Mouse (Mus musculus) heart, embryonic 12.5 days (tissue): Measurements from ENCODE around the gene Taar2. TPM values are rescaled to one million over a fixed set of nuclear protein-coding genes. Genes with fewer than 3 reads are reported as not detected.

ENCODE experiments used
- ATAC-seq: fragments of 200-750 bp; cut with Nextera tagmentation; 2 replicates; pipeline ENCODE4 v1.8.0; 2017; ENCODE audit warnings: moderate TSS enrichment, moderate library complexity; ENCODE audit not compliant: insufficient number of reproducible peaks, low FRiP score
- H3K27ac ChIP-seq: fragments of 300-500 bp; sonication (generic); 2 replicates; pipeline ENCODE4 v1.5.1; 2016; ENCODE audit warnings: mild to moderate bottlenecking, moderate library complexity; ENCODE audit not compliant: poor library complexity, severe bottlenecking
- H3K27me3 ChIP-seq: fragments of 300-500 bp; sonication (generic); replicated peaks from 2 replicates; pipeline ENCODE4 v1.6.1; 2016; ENCODE audit warnings: mild to moderate bottlenecking, moderate library complexity
- H3K36me3 ChIP-seq: fragments of 300-500 bp; sonication (generic); 2 replicates; pipeline ENCODE4 v1.6.1; 2016; ENCODE audit warnings: mild to moderate bottlenecking, moderate library complexity
- H3K4me1 ChIP-seq: fragments of 300-500 bp; sonication (generic); replicated peaks from 2 replicates; pipeline ENCODE4 v1.6.1; 2016; ENCODE audit warnings: mild to moderate bottlenecking
- H3K4me2 ChIP-seq: fragments of 300-500 bp; sonication (generic); 2 replicates; pipeline ENCODE4 v1.6.1; 2016; ENCODE audit warnings: mild to moderate bottlenecking, moderate library complexity
- H3K4me3 ChIP-seq: fragments of 300-500 bp; sonication (generic); 2 replicates; pipeline ENCODE4 v1.5.1; 2016; ENCODE audit warnings: mild to moderate bottlenecking
- H3K9ac ChIP-seq: fragments of 300-500 bp; sonication (generic); 2 replicates; pipeline ENCODE4 v1.6.1; 2016; ENCODE audit warnings: mild to moderate bottlenecking, moderate library complexity
- H3K9me3 ChIP-seq: fragments of 300-500 bp; sonication (generic); replicated peaks from 2 replicates; pipeline ENCODE4 v1.6.1; 2016; ENCODE audit warnings: mild to moderate bottlenecking, moderate library complexity
- WGBS: fragments of 180-500 bp; shearing (Covaris S2); methylation state at CpG from one replicate; pipeline ENCODE4 v1.1.7; 2016; 5-methylcytosine and 5-hydroxymethylcytosine counted together
- polyA plus RNA-seq: library from polyadenylated mRNA; unstranded; fragments of >200 nt; fragmentation: Nextera tagmentation; extraction: Ambion mirVana; gene quantifications from 2 replicates; pipeline ENCODE4 v1.2.1, GENCODE M21; 2016

Taar2 gene
- polyA plus RNA-seq, result not detected in 2 replicates

DNA sequence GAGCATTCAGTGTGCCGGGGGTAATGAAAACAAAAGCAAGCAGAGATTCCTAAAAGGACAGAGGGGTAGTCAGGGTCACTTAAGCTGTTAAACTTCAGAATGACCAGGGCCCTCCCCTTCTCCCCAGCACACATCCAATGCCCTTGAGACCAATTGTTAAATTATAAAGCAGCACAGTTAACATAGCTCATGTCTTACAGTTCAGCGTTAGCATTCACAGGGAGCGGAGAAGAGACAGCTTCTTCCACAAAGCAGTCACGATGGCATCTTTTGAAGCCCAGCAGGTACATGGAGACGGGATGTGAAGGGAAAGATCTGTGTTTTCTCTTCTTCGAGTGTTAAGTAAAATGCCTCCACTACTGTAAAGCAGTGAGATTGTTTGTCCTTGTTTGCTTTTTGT lies at the start of gene Taar2:
TSS of gene Taar2 (plus strand) at position 261 of the 400 bp plus-strand sequence.
- 55% methylated on average over 6 of the region's 6 CpGs for WGBS
- H3K27me3 ChIP-seq, result no peaks in the 10 kb centered on the region
- no peak for ATAC-seq

GRCm38 (mm10) chr10:23892987-23893386 lies 45.4 kb upstream of the Taar2 start:
- 78% methylated on average over 1 of the region's 1 CpGs for WGBS

More for the DNA sequence above, at the start of gene Taar2:
- Histone ChIP-seq H3K9me3 (no peaks in the 10 kb centered on the region), H3K4me2 (no peak within 1 kb of the TSS), H3K4me3 (no peak within 1 kb of the TSS), H3K27ac (no peak within 1 kb of the TSS), H3K9ac (no peak within 1 kb of the TSS), H3K4me1 (no peaks in the 10 kb centered on the region), H3K36me3 (no peaks in the 10 kb centered on the region)

GRCm38 (mm10) chr10:23894601-23895349 lies 43.6 kb upstream of the Taar2 start, which contains the start of gene Vnn1:
Gene Vnn1, plus strand, starts transcription at chr10:23894688.
- 19% methylated on average over 21 of the region's 21 CpGs for WGBS
- Histone ChIP-seq H3K36me3 (no peaks in the 10 kb centered on the region), H3K4me2 (peak within 1 kb of the TSS; percentile 72), H3K27ac (no peak within 1 kb of the TSS), H3K9ac (peak within 1 kb of the TSS; percentile 67), H3K9me3 (no peaks in the 10 kb centered on the region), H3K4me3 (peak within 1 kb of the TSS; percentile 50), H3K27me3 (no peaks in the 10 kb centered on the region), H3K4me1 (peaks cover 11% of the 10 kb centered on the region)
- no peak for ATAC-seq

More at GRCm38 (mm10) chr10:23892987-23893386, 45.4 kb upstream of the Taar2 start:
- Histone ChIP-seq H3K4me2 (no peak overlapping the region), H3K27me3 (no peaks in the 10 kb centered on the region), H3K4me3 (no peak overlapping the region), H3K4me1 (peaks cover 11% of the 10 kb centered on the region), H3K36me3 (no peaks in the 10 kb centered on the region), H3K9me3 (no peaks in the 10 kb centered on the region), H3K27ac (no peak overlapping the region), H3K9ac (no peak overlapping the region)
- ATAC-seq, result no peak

DNA sequence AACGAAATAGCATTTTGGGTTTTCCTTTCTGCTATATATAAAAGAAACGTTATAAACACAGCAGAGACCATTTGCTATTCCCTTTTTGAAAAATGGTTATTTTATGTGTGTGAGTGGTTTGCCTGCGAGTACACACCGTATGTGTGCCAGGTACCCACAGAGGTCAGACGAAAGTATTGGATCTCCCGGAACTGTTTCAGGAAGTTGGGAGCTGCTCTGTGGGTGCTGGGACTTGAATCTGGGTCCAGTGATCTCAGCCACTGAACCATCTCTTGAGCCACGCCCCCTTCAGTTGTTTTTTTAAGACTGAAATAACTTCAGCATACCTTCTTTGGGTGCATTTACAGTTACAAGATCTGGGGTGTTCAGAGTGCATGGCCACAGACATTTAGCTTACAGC lies 43.0 kb upstream of the Taar2 start:
- WGBS, result 73% methylated on average over 7 of the region's 7 CpGs
- no peaks in the 10 kb centered on the region for H3K27me3 ChIP-seq
- H3K4me1 ChIP-seq, result peaks cover 11% of the 10 kb centered on the region
- no peaks in the 10 kb centered on the region for H3K36me3 ChIP-seq
- no peak overlapping the region for H3K4me3 ChIP-seq
- H3K27ac ChIP-seq, result no peak overlapping the region
- H3K9me3 ChIP-seq, result no peaks in the 10 kb centered on the region
- no peak for ATAC-seq
- H3K9ac ChIP-seq, result no peak overlapping the region
- no peak overlapping the region for H3K4me2 ChIP-seq

GRCm38 (mm10) chr10:23901119-23901518 lies 37.3 kb upstream of the Taar2 start:
- H3K27ac ChIP-seq, result no peak overlapping the region
- H3K9me3 ChIP-seq, result no peaks in the 10 kb centered on the region
- H3K9ac ChIP-seq, result no peak overlapping the region
- H3K4me3 ChIP-seq, result no peak overlapping the region
- H3K4me2 ChIP-seq, result no peak overlapping the region
- no peaks in the 10 kb centered on the region for H3K27me3 ChIP-seq
- no peaks in the 10 kb centered on the region for H3K36me3 ChIP-seq
- no peak for ATAC-seq
- no peaks in the 10 kb centered on the region for H3K4me1 ChIP-seq
- 84% methylated on average over 3 of the region's 3 CpGs for WGBS

- no peak for ATAC-seq
- Histone ChIP-seq H3K4me3 (no peak overlapping the region), H3K27ac (no peak overlapping the region), H3K4me2 (no peak overlapping the region), H3K36me3 (no peaks in the 10 kb centered on the region), H3K4me1 (no peaks in the 10 kb centered on the region), H3K9me3 (no peaks in the 10 kb centered on the region), H3K9ac (no peak overlapping the region), H3K27me3 (no peaks in the 10 kb centered on the region)
- WGBS, result 80% methylated on average over 1 of the region's 1 CpGs
These were observed 32.7 kb upstream of the Taar2 start for GRCm38 (mm10) chr10:23905661-23906060.

GRCm38 (mm10) chr10:23920056-23920455 lies 18.3 kb upstream of the Taar2 start, which contains the start of gene Taar1:
Gene Taar1, plus strand, starts transcription at chr10:23920356.
- 79% methylated on average over 4 of the region's 4 CpGs for WGBS
- Histone ChIP-seq H3K4me2 (no peak within 1 kb of the TSS), H3K4me3 (no peak within 1 kb of the TSS), H3K36me3 (no peaks in the 10 kb centered on the region), H3K9ac (no peak within 1 kb of the TSS), H3K4me1 (no peaks in the 10 kb centered on the region), H3K9me3 (0 out of 2 replicates have a peak, but pooled peaks cover 4% of the 10 kb centered on the region), H3K27ac (no peak within 1 kb of the TSS), H3K27me3 (no peaks in the 10 kb centered on the region)
- ATAC-seq, result no peak

GRCm38 (mm10) chr10:23922468-23922867 lies 15.9 kb upstream of the Taar2 start:
- Histone ChIP-seq H3K4me3 (no peak overlapping the region), H3K36me3 (no peaks in the 10 kb centered on the region), H3K9ac (no peak overlapping the region), H3K27me3 (no peaks in the 10 kb centered on the region), H3K27ac (no peak overlapping the region), H3K4me2 (no peak overlapping the region), H3K4me1 (no peaks in the 10 kb centered on the region), H3K9me3 (no peaks in the 10 kb centered on the region)
- 65% methylated on average over 3 of the region's 3 CpGs for whole genome bisulfite sequencing
- no peak for ATAC-seq

DNA sequence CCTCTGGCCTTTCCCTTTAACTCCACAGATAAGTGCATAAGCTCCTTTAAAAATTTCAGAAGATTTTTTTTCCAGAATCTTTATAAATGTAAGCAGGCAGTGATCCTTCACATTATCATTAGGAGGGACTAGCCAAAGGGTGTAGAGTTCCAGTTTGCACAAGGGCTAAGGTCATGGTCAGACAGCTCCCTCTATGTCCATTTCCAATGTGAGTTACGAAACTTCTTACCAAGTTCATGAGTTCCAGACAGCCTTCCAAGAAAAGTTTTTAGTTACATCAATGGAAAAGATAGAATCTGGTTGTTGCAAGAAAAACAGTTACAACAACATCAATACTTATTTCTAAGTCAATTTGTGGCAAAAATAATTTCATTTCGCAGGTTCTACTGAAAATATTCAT lies 14.4 kb upstream of the Taar2 start:
- ATAC-seq, result no peak
- Histone ChIP-seq H3K27me3 (no peaks in the 10 kb centered on the region), H3K9ac (no peak overlapping the region), H3K9me3 (no peaks in the 10 kb centered on the region), H3K27ac (no peak overlapping the region), H3K36me3 (no peaks in the 10 kb centered on the region), H3K4me1 (no peaks in the 10 kb centered on the region), H3K4me2 (no peak overlapping the region), H3K4me3 (no peak overlapping the region)
- WGBS, result 77% methylated on average over 2 of the region's 2 CpGs

DNA sequence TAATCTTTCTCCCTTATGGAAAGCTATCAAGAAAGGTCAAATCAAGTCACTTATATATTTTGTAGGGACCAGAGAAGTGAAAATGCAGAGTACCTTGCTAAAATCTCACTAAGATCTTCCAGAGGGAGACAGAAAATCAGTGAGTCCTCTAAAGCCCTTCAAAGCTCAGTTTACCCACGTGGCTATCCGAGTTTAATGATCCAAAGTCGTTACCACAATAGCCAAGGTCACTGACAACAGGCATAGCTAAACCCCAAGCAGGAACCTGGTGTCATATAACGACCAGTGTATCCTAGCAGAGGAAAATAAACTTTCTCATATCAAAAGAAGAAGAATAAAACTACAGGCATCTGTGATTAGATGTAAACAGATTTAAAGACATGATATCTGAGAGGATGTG lies 759 bp upstream of the Taar2 start:
- Histone ChIP-seq H3K4me1 (no peaks in the 10 kb centered on the region), H3K36me3 (no peaks in the 10 kb centered on the region), H3K4me3 (no peak overlapping the region), H3K9ac (no peak overlapping the region), H3K4me2 (no peak overlapping the region), H3K27ac (no peak overlapping the region), H3K9me3 (no peaks in the 10 kb centered on the region), H3K27me3 (no peaks in the 10 kb centered on the region)
- ATAC-seq, result no peak
- WGBS, result 48% methylated on average over 4 of the region's 4 CpGs

- Histone ChIP-seq H3K9ac (no peak overlapping the region), H3K4me3 (no peak overlapping the region), H3K9me3 (no peaks in the 10 kb centered on the region), H3K27me3 (no peaks in the 10 kb centered on the region), H3K36me3 (no peaks in the 10 kb centered on the region), H3K4me1 (no peaks in the 10 kb centered on the region), H3K27ac (no peak overlapping the region), H3K4me2 (no peak overlapping the region)
- 71% methylated on average over 5 of the region's 5 CpGs for WGBS
- ATAC-seq, result no peak
These were observed 4.1 kb downstream of the Taar2 start for GRCm38 (mm10) chr10:23942465-23942864.

DNA sequence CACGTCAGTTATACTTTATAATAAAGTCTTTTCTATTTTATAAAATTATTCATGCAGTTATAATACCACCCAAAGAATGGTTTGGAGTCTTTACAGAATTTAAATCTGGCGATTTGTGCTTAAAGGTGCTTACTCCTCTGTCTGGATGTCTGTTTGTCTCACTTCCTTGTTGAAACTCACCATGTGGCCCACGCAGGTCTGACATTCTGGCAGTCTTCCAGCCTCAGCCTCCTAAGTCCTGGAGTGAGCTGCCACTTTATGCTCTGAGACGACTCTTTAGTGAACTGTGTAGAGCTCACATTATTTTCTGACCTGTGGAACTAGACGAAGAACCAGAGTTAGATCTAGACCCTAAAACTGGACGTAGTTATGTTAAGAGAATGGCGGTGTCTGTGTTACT lies 9.7 kb downstream of the Taar2 start:
- H3K9me3 ChIP-seq, result no peaks in the 10 kb centered on the region
- no peak overlapping the region for H3K4me3 ChIP-seq
- ATAC-seq, result no peak
- WGBS, result 50% methylated on average over 7 of the region's 7 CpGs
- no peak overlapping the region for H3K4me2 ChIP-seq
- H3K27ac ChIP-seq, result no peak overlapping the region
- H3K9ac ChIP-seq, result no peak overlapping the region
- H3K36me3 ChIP-seq, result no peaks in the 10 kb centered on the region
- H3K27me3 ChIP-seq, result no peaks in the 10 kb centered on the region
- H3K4me1 ChIP-seq, result 0 out of 2 replicates have a peak, but pooled peaks cover 9% of the 10 kb centered on the region
